Mouse (Mus musculus) adrenal gland, postnatal 4 days (tissue): Measurements from ENCODE around the gene Pik3cd. TPM values are rescaled to one million over a fixed set of nuclear protein-coding genes. Genes with fewer than 3 reads are reported as not detected.
"Not testable (repeated sequence)": the region's sequence is repeated elsewhere in the genome, so short reads cannot be mapped to it uniquely, and the experiment has no call there.

Experiments used
- DNase-seq, 2 experiments: peaks; one replicate each; pipeline ENCODE4 v3.0.0; 2021 to 2022; ENCODE audit warnings: low spot score in 2 of 2, mixed read lengths in 2 of 2
- long read RNA-seq, 2 experiments: library from polyadenylated mRNA; stranded (forward); transcript quantifications; one replicate each; pipeline ENCODE4 v2.0.0; 2021
- total RNA-seq, 2 experiments: library from RNA; stranded (reverse); gene quantifications; 2 replicates each; pipeline ENCODE4 v1.2.3; 2021

Gene Pik3cd
- total RNA-seq, result 1 to 10 TPM; 6.8 to 8.0 TPM
- long read RNA-seq, experiment 1, partial matches to known transcripts, result 0 of 2 reads
- long read RNA-seq, experiment 1, other reads (novel, unspliced or antisense), result 2 of 2 reads
- long read RNA-seq, experiment 2, partial matches to known transcripts, result 3 of 4 reads
- long read RNA-seq, experiment 2, other reads (novel, unspliced or antisense), result 1 of 4 reads

DNA sequence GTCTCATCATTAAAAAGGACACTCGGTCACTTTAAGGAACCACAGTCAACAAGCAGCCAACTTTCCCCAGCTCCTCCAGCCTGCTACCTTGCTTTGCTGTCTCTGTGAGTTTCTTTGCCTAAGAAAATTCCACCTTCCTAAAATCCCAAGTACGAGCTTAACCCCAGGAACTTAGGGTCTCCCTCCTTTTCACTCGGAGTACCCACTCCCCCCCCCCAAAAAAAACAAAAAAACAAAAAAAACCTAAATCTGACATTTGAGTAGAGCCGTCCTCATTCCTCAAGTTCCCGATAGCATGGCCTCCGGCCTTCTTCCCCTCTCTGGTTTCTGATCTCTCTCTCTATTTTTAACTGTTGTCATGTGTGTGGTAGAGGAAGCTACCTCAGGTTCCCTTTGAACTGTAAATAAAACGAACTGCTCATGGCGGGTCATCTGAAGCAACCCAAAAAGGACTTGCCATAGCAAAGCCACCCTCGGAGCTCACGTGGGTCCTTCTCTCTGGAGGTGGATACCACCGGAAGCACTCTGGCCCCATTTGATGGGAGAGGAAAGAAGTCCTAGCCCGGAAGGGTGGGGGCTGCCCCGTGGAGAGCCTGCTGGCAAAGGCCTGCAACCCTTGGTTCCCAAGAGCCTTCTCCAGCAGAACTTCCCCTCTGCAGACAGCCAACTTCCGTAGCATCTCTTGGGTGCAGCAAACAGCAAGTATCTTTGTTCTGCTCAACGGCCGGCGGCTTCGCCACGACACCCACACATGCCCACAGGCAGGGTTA is at the start of gene Pik3cd:
TSS of gene Pik3cd (minus strand) at position 362 of the 770 bp plus-strand sequence.
- DNase-seq, result no peak

DNA sequence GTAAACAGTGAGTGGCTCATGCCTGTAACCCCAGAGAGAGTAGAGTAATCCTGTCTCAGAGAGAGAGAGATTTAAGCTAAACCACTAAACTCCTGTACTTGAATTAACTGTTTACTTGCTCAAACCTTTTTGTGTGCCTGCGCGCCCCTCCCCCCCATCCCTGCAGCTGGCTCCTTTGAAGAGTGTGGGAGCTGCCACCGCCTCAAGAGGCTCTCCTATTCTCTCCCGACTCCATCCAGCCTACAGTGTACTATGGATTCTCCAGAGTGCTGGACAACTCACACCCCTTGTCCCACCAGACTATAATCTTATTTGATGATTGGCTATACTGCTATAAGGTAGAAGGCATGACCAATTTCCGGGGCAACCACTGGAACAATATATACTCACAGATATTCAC is 48.3 kb upstream of the Pik3cd start:
- DNase-seq, result no peak

DNA sequence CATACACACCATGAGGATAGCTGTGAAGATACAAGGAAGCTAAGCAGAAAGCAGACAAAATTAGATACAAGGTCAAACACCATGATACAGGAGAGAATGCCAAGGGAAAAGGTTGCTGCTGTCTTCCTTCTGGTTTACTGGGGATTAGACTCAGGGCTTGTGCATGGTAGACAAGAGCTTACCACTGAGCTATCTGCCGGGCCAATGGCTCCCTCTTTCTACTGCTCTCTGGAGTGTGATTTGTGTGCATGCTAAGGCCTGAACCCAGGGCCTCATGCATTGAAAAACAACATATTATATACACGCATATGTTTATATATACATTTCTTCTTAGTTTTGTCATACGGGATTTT is 47.3 kb upstream of the Pik3cd start:
- not testable (repeated sequence) for DNase-seq

DNA sequence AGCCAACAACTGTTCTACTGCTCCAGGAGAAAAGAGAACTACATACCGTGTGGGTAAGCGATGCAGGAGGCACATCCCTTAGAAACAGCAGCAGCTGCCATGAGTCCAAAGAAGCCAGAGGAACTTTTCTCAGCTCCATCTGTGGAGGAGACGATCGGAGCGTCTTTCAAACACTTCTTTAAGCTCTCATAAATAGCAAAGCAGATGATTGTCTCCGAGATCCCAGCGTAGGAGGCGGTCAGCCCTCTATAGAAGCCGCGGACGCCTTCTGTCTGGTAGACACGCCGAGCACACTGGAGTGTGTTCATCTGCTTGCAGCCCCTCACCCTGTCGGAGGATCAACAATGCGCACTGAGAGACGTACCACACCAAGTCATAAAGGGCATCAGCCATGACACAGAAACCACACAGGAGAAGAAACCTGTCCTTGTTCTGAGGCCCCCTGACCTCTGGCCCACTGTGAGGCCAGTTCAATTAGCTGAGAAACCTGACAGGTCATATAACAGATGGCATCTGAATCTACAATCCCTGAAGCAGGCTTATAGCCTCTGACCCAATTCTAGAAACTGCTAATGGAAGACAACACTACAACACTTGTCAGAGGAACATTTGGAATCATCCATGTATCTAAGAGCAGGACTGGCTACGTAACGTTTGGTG is 46.8 kb upstream of the Pik3cd start:
- no peak for DNase-seq

DNA sequence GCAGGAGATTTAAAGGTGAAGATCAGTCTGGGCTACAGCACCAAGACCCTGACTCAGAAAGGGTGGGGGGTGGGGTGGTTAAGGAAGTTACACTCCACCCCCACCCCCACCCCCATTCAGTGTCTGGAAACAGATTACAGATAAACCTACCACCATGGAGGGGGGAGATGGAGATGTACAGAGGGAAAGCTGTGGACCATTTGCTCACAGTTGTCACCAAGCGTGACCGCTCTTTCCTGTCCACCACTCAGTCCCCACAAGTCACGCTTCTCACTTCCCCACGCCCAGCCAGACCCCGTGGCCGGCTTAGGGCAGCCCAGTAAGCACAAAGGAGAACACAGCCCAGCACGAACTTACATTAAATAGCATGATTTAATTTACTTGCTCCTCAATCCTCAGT is 41.7 kb upstream of the Pik3cd start:
- no peak for DNase-seq

DNA sequence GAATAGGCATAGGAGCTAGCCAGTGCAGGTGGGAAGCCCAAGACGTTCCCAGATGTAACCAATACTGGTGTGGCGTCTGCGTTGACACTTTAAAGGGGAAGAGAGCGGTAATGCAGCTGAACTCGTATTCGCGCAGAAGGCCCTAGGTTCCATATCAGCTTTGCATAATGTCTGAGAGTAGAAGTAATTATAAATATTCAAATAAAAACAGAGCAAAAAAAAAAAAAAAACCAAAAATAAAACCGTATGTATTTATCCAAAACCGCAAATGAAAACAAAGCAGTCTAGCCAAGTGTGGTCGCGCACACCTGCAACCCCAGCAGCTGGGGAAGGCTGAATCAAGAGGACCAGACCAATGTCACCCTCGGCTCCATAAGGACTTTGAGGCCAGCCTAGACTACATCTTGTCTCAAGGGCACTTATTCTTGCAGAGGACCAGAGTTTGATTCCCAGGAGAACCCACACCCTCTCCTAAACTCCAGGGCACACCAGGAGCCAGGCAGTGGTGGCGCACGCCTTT is 39.7 kb upstream of the Pik3cd start:
- DNase-seq, result no peak

DNA sequence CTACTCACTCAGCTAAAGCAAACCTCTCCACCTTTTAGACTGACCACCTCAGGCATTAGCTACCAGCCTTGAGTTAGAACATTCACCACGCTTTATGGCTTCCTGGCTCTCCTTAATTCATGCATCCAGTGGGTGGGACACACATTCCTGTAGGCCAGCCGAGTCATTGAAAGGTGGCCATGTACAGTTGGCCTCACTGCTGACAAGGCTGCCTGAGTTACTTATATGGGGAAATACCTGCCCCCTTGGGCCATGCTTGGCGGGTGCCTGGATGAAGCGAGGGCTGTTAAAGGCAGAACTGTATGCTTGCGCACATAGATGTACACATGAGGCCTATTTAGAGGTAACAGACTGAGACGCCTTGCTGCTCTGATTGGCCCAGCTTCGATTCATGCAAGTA is 37.9 kb upstream of the Pik3cd start:
- DNase-seq, result no peak

DNA sequence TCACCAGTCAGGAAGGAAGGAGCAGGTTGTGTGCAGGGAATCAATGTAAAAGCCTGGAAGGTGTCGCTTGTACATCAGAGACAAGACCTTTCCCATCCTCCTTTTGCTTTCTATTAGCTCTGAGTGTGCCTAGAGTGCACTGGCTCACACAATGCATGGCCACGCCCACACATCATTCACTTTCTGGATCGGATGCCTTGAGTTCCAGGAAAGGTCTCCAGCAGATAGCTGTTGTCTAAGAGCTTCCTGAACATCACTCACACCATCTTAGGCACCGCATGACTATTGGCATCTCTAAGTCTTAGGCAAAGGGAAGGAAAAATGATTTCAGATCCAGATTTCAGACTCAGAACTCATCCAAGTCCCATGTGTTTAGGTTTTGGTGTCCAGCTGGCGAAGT is 37.1 kb upstream of the Pik3cd start:
- no peak for DNase-seq

DNA sequence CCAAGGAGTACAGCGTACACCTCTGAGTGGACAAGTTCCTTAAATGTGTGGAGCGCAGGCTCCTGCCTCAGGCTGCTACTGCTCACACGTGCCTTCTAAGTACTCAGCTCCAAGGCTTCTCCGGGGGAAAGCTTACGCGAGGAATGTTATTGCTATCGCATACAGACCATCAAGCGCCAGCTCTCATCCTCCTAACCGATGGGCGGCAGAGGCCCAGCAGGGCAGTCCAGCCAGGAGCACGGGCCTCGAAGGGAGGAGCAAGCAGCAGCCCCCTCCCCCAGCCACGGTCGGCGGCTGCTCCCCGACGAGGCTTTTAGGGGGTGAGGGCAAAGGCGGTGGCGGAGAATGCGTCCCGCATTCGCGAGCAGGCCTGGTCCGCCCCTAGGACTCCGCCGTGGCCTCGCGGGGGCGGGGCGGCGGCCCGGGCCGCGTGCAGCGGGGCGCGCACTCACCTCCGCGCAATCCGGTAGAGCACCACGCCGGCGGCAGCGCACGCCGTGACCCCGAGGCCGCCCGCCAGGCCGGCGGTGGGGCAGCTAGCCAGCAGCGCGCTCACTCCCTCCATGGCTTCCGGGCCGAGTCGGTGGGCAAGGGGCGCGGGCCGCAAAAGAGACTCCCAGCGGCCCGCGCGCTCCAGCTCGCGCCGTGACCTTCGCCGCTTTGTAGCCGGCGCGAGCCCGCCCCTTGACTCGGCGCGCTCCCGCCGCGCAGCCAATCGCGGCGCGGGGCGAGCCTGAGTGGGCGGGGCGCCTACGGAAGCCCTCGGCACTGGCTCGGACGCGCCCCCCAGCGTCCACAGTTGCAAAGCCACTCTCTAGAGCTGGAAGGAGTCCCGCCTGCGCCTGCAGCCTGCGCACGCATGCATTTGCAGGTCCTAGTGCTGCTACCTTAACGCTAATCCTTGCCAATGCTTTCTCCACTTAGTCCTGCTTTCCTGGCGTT is 35.3 kb upstream of the Pik3cd start, which contains the start of gene Tmem201:
TSS of gene Tmem201 (minus strand) at position 662 of the 942 bp plus-strand sequence.
- DNase-seq, result peak; percentile 85 to 87

DNA sequence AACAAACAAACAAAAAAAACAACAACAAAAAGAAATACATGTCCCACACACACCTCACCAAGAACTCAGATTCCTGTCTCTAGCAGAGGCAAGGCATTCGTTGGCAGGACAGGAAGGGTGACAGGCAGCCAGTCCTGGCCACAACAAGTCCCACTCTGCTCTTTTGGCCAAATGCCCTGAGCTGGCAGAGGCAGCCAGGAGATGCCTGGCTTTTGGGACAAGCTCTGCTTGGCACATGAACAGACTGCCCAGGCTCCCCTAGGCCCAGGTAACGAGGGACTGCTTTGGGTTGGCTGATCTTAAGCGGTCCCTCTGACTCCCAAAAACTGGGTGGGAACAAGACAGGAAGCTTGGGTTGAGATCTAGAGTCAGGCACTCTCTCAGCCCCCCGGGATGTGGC is 34.2 kb upstream of the Pik3cd start:
- no peak for DNase-seq

DNA sequence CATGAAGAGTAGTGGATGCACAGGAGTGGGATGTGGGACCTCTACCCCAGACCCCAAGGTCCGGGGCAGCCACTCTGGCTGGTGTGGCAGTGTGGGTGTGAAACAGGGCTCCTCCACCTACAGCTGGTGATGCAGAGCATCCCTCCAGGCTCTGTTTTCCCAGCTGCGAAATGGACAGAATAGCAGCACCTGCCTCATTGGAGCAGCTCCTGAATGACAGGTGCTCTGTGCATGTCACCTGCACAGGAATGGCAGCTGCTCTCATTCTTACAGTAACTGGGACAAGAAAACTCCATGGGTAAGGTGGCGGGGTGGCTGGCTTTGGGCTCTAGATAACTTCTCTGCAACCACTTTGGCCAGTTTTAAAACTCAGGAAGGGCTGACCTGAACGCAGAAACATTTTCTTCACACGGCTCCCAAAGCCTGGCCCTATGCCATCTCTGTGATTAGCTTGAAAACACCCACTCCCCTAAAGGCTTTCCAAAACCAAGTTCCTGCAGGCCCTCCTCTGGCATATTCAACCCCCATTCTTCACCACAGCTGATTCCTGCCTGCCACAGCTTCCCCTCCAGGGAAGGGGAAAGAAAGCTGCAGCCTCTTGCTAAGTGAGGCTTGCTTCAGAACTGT is 33.4 kb upstream of the Pik3cd start:
- DNase-seq, result no peak

DNA sequence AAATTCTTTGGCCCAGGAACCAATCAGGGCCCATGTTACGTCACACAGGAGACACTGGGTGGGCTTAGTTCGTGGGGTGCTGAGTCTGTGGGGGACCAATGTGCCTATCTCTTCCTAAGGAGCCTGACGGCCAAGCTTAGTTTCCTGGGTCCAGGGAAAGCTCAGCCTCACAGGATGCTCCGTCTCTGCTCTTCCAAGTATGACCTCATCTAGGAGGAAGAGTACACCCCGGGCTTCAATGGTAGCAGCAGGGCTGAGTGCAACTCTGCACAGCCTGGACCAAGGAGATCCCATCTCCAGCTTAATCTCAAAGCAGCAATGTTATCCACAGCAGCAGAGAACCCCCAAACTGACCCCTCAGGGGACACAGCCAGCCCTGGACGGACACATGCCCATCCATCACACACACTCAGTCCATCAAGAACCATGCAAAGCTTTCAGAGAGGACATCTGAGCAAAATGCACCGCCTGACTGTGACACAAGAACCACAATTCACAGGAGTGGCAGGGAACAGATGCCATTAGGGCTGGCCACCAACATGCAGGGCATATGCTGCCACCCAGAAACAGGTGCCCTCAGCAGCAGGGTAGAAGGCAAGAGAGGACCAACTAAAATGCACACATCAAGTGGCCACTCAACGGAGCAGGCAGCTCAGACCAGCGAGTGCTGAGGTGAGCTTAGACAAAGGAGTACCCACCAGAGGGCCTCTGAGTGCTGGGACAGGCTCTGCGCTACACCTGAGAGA is 32.5 kb upstream of the Pik3cd start:
- no peak for DNase-seq

DNA sequence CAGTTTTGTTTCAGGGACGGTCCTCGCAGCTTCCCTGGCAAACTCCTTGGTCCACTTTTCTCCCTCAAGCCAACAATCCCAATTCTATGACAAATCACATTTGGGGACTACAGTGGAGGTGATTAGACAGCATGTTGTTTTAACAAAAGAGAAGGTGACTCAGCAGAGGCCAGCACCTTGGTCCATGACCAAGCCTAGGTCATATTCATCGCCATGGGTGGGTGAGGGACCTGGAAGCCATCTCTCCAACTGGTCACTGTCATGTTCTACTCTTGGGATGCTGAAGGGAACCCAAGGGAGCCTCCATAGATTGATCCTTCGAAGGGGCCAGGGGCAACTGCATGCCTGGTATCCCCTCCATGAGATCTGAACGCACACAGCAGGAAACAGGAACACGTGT is 31.9 kb upstream of the Pik3cd start:
- DNase-seq, result no peak

DNA sequence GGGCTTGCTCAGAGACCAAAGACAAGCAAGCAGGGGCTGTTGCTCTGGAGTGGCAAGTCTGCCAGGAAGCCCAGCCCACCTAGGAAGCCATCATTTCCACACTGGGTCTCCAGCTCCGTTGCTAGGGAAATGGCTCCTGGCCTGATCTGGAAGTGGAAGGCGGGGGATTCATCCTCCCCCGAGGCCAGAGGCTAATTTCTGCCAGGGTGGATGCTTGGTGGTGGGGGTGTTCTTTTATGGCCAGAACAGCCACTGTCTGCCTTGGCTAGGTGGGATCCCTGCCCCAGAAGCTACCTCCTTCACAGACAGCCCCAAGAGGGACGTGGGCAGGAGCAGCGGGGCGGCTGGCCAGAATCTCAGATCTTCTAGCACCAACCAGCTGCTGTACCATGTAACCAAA is 31.4 kb upstream of the Pik3cd start:
- DNase-seq, result no peak

DNA sequence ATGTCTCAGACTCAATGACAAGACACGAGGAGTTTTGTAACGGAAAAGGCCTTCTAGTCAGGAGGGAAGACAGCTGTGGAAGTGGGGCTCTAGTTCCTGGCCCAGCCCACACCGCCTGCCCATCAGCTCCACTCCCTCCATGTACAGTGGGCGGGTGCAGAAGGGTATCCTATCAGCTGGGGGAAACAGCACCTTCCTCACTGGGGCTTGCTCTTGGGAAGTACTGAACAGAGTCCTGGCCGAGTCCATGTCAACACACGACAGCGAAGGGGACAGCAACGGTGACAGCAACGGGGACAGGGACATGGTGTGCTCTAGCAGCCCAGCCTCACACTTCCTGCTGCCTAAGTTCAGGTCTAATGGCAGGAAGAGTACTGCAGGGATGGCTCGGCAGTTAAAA is 30.4 kb upstream of the Pik3cd start:
- no peak for DNase-seq

DNA sequence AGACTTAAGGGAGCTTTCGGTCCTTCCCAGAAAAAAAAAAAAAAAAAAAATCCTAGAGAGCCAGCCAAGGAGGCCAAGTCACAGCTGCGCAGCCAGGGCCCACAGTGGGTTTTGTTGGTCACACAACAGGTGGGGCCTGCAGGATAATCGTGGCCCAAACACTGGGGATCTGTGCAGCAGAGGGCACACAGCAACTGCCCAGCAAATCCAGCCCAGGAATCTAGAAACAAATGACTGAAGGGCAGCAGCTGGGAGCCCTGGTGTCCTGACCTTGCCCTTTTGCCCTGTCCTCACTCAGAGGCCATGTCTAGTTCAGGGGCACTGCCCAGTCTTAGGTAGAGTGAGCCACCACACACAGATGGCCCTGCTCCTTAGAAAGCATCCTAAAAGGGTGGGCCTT is 29.9 kb upstream of the Pik3cd start:
- DNase-seq, result no peak

DNA sequence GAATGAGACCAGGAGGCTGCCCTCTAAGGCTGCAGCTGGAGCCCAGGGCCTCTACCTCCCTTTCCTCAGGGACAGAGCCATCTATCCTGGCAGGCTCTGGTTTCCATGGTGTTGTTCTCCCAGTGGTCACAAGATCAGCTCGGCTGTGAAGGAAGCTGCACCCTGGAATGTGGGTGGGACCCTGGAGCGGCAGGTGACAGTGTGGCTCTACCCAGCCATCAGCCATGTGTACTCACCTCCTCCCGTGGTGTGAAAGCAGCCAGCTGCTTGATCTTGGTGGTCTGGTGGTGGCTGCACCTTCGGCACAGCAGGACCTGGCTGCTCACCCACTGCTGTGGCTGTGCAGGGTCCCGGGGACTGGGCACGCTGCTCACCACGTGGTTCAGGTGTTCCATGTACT is 28.5 kb upstream of the Pik3cd start:
- DNase-seq, result no peak

DNA sequence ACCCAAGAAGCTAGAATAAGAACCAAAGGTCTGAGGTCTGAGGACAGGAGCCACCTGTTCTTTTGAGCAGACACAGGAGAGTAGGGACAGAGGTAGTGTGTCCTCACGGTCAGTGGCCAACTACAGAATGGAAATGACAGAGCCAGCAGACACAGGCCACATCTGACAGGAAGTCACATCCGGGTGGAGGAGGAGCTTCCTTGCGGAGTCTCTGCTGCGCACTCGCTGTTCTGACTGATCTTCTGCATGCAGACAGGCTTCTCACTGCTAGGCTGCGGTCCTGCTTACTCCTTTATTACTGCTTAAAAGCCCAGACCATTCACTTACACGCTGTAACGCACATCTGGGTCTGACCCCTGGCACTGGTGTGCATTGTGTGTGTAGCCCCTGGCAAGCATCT is 26.4 kb upstream of the Pik3cd start:
- DNase-seq, result no peak

DNA sequence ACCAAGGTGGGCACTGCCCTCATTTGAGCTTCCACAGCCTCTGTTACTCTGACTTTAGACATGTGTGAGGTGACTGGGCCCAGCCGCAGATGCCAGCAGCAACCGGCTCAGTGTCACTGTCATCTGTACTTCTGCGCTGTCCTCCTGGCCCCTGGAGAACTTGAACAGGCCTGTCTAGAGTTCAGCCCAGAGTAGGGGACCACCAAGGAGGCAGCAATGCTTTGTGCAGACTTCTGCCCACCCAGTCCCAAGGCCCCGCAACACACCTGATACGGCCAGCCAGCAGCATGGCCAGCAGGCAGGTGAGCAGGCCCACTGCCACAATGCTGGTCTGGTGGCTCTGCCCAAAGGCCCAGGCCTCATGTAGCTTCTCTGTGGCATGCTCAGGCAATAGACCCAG is 25.3 kb upstream of the Pik3cd start:
- no peak for DNase-seq
